Mouse (Mus musculus): ENCODE data around the gene Tph2. TPM values are rescaled to one million over a fixed set of nuclear protein-coding genes. Genes with fewer than 3 reads are reported as not detected.

Tph2 gene
- polyA plus RNA-seq, 1 experiment from 2014 or later = not detected

- H3K4me3 ChIP-seq (replicated peaks; ENCODE audit: low read depth, low read length) = no peak overlapping the region
- 81% methylated on average over 8 of the region's 8 CpGs for WGBS
- no peak for DNase-seq (ENCODE audit: low spot score)
Observed at GRCm38 (mm10) chr10:115050178-115050577, 134.6 kb downstream of the Tph2 start.

GRCm38 (mm10) chr10:115048565-115048964 is 136.3 kb downstream of the Tph2 start:
- Histone ChIP-seq H3K36me3 (ENCODE audit: insufficient read depth, low read length) (no peaks in the 10 kb centered on the region), H3K9ac (ENCODE audit: low read depth, low read length) (no peak overlapping the region), H3K9me3 (replicated peaks; ENCODE audit: low read length) (no peaks in the 10 kb centered on the region), H3K27ac (no peak overlapping the region), H3K27me3 (ENCODE audit: insufficient read depth, low read length) (no peaks in the 10 kb centered on the region), H3K4me3 (replicated peaks; ENCODE audit: low read depth, low read length) (no peak overlapping the region), H3K4me2 (ENCODE audit: low read length) (no peak overlapping the region), H3K4me1 (replicated peaks; ENCODE audit: insufficient read depth, low read length) (no peaks in the 10 kb centered on the region)
- no peak for TF ChIP-seq CTCF (IDR thresholded peaks at IDR 0.05; ENCODE audit: low read depth)
- no peak for ATAC-seq (replicated peaks; ENCODE audit: low FRiP score, low read depth)
- no peak for DNase-seq (ENCODE audit: low spot score)
- 95% methylated on average over 2 of the region's 2 CpGs for WGBS

More at GRCm38 (mm10) chr10:115050178-115050577, 134.6 kb downstream of the Tph2 start:
- Histone ChIP-seq H3K9ac (ENCODE audit: low read depth, low read length) (no peak overlapping the region), H3K9me3 (replicated peaks; ENCODE audit: low read length) (no peaks in the 10 kb centered on the region), H3K36me3 (ENCODE audit: insufficient read depth, low read length) (no peaks in the 10 kb centered on the region), H3K27me3 (ENCODE audit: insufficient read depth, low read length) (no peaks in the 10 kb centered on the region), H3K27ac (no peak overlapping the region), H3K4me1 (replicated peaks; ENCODE audit: insufficient read depth, low read length) (no peaks in the 10 kb centered on the region), H3K4me2 (ENCODE audit: low read length) (no peak overlapping the region)
- ATAC-seq (replicated peaks; ENCODE audit: low FRiP score, low read depth) = no peak
- TF ChIP-seq CTCF (IDR thresholded peaks at IDR 0.05; ENCODE audit: low read depth) = no peak

DNA sequence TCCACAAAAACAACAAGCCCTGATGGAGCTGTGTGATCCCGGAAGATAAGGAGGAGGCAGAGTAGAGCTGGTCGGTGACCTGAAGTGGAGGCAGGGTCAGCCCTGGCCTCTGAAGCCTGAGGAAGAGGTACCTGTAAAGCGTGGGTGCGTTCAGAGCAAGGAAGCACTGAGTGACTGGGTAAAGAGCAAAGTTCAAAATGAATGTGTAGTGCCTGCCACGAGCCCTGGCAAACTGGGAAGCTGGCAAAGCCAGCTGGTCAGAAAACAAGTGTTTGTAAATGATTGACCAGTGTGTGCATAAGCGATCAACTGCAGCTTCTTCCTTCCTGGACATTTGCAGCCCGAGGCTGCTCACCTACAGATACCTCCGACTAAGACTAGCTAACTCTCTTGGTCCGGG is 149.1 kb downstream of the Tph2 start:
- no peaks in the 10 kb centered on the region for H3K4me1 ChIP-seq (replicated peaks; ENCODE audit: insufficient read depth, low read length)
- H3K4me3 ChIP-seq (replicated peaks; ENCODE audit: low read depth, low read length) = no peak overlapping the region
- ATAC-seq (replicated peaks; ENCODE audit: low FRiP score, low read depth) (peak; percentile 84), DNase-seq (ENCODE audit: low spot score) (peak; percentile 5)
- no peak overlapping the region for H3K9ac ChIP-seq (ENCODE audit: low read depth, low read length)
- H3K27me3 ChIP-seq (ENCODE audit: insufficient read depth, low read length) = no peaks in the 10 kb centered on the region
- 78% methylated on average over 9 of the region's 9 CpGs for WGBS
- no peaks in the 10 kb centered on the region for H3K9me3 ChIP-seq (replicated peaks; ENCODE audit: low read length)
- H3K4me2 ChIP-seq (ENCODE audit: low read length) = no peak overlapping the region
- H3K27ac ChIP-seq = no peak overlapping the region
- no peak for TF ChIP-seq CTCF (IDR thresholded peaks at IDR 0.05; ENCODE audit: low read depth)
- no peaks in the 10 kb centered on the region for H3K36me3 ChIP-seq (ENCODE audit: insufficient read depth, low read length)

Other genes starting within 250 kb of the Tph2 start
- 52.4 and 52.5 TPM in 2 replicates for gene Tbc1d15, start 66.4 kb upstream of the Tph2 start, polyA plus RNA-seq (2015; fragmentation: Nextera tagmentation; extraction: Ambion mirVana)
- gene Rab21, start 130.6 kb upstream of the Tph2 start, polyA plus RNA-seq (2015; fragmentation: Nextera tagmentation; extraction: Ambion mirVana) = 10.1 and 17.8 TPM in 2 replicates
- gene Tmem19, start 177.5 kb upstream of the Tph2 start, polyA plus RNA-seq (2015; fragmentation: Nextera tagmentation; extraction: Ambion mirVana) = 47.4 and 54.5 TPM in 2 replicates
- 16.5 and 18.9 TPM in 2 replicates for gene Thap2, start 199.4 kb upstream of the Tph2 start, polyA plus RNA-seq (2015; fragmentation: Nextera tagmentation; extraction: Ambion mirVana)
- gene Zfc3h1, start 199.9 kb upstream of the Tph2 start, polyA plus RNA-seq (2015; fragmentation: Nextera tagmentation; extraction: Ambion mirVana) = 14.5 and 15.4 TPM in 2 replicates

Data from kidney, postnatal 0 days (tissue).